ENCODE assay signal across 8 mouse cellular contexts in genomic region chr17:46201151-46201550, GRCm38 (mm10). TPM values are rescaled to one million over a fixed set of nuclear protein-coding genes. Genes with fewer than 3 reads are reported as not detected.
DNase-seq lines count a peak whose midpoint lies in the region; ATAC-seq lines count a peak whose summit lies in the region.

No protein-coding gene starts in this region.

- intact Hi-C loops in heart, postnatal 14 days (cut with DNase I), result no loop called here

- ATAC-seq in heart, embryonic 12.5 days (ENCODE audit: insufficient number of reproducible peaks, low FRiP score), result no peak
- no peak for ATAC-seq in forebrain, embryonic 15.5 days (replicated peaks)
- no peak for ATAC-seq in liver, embryonic 16.5 days (ENCODE audit: low read depth)

- no peaks in the 10 kb centered on the region for H3K27me3 ChIP-seq in heart, embryonic 12.5 days (replicated peaks)
- H3K27me3 ChIP-seq in forebrain, embryonic 15.5 days, result no peaks in the 10 kb centered on the region
- H3K27me3 ChIP-seq in liver, embryonic 16.5 days (ENCODE audit: control insufficient read depth, insufficient read depth, low read depth, low read length), result no peaks in the 10 kb centered on the region

- no peak overlapping the region; the same call in 1 of the 2 replicates for H3K9ac ChIP-seq in heart, embryonic 12.5 days
- H3K9ac ChIP-seq in forebrain, embryonic 15.5 days (replicated peaks), result peak overlapping the region; percentile 61
- H3K9ac ChIP-seq in liver, embryonic 16.5 days (ENCODE audit: low read depth, low read length), result peak overlapping the region; percentile 77

- H3K9me3 ChIP-seq in heart, embryonic 12.5 days (replicated peaks), result no peaks in the 10 kb centered on the region
- H3K9me3 ChIP-seq in forebrain, embryonic 15.5 days, result no peaks in the 10 kb centered on the region
- no peaks in the 10 kb centered on the region for H3K9me3 ChIP-seq in liver, embryonic 16.5 days (replicated peaks; ENCODE audit: control insufficient read depth, low read length)

- 64% methylated on average over 6 of the region's 6 CpGs for WGBS in heart, embryonic 12.5 days
- 52% methylated on average over 6 of the region's 6 CpGs for WGBS in forebrain, embryonic 15.5 days
- 29% methylated on average over 6 of the region's 6 CpGs for WGBS in liver, embryonic 16.5 days (ENCODE audit: insufficient replicate concordance)

- H3K27ac ChIP-seq in heart, embryonic 12.5 days (ENCODE audit: poor library complexity, severe bottlenecking), result no peak overlapping the region
- no peak overlapping the region for H3K27ac ChIP-seq in forebrain, embryonic 15.5 days (replicated peaks)
- H3K27ac ChIP-seq in liver, embryonic 16.5 days (ENCODE audit: low read length), result no peak overlapping the region

- H3K4me2 ChIP-seq in heart, embryonic 12.5 days, result peak overlapping the region; percentile 80
- H3K4me2 ChIP-seq in forebrain, embryonic 15.5 days (replicated peaks), result peak overlapping the region; percentile 83
- peak overlapping the region; percentile 73 for H3K4me2 ChIP-seq in liver, embryonic 16.5 days (ENCODE audit: low read depth, low read length)

- peak overlapping the region; percentile 28; the same call in 1 of the 2 replicates for H3K4me3 ChIP-seq in heart, embryonic 12.5 days
- peak overlapping the region; percentile 86 for H3K4me3 ChIP-seq in forebrain, embryonic 15.5 days
- peak overlapping the region; percentile 98 for H3K4me3 ChIP-seq in liver, embryonic 16.5 days (ENCODE audit: low read depth, low read length)

- no peak for DNase-seq in heart, postnatal 14 days
- peak; percentile 54 for DNase-seq in MEL-GATA-1-ER (ENCODE audit: extremely low read depth, low read depth)
- DNase-seq in frontal cortex, postnatal 10 days (ENCODE audit: low spot score in 2 of 2), result no peak
- no peak for DNase-seq in right cerebral cortex, postnatal 10 days (ENCODE audit: low spot score in 2 of 2)
- no peak for DNase-seq in right cerebral cortex, postnatal 36 days (ENCODE audit: low spot score in 2 of 2)

- peaks cover 33% of the 10 kb centered on the region for H3K36me3 ChIP-seq in heart, embryonic 12.5 days
- peaks cover 32% of the 10 kb centered on the region for H3K36me3 ChIP-seq in forebrain, embryonic 15.5 days
- peaks cover 25% of the 10 kb centered on the region for H3K36me3 ChIP-seq in liver, embryonic 16.5 days (ENCODE audit: control insufficient read depth, insufficient read depth)

- H3K4me1 ChIP-seq in heart, embryonic 12.5 days (replicated peaks), result peaks cover 13% of the 10 kb centered on the region
- H3K4me1 ChIP-seq in forebrain, embryonic 15.5 days, result peaks cover 38% of the 10 kb centered on the region
- H3K4me1 ChIP-seq in liver, embryonic 16.5 days (ENCODE audit: control insufficient read depth, low read depth, low read length), result peaks cover 27% of the 10 kb centered on the region

RNA-seq across cellular contexts. Expression of gene Polh, which starts 1.3 kb away (rescaled TPM):
- 12.5 and 12.7 TPM in 2 replicates for polyA plus RNA-seq in heart, embryonic 12.5 days (2016; fragmentation: Nextera tagmentation; extraction: Ambion mirVana)
- 10 to 100 TPM in 1 of 2 experiments, 1 to 10 TPM in 1; 9.7 to 10.6 TPM for total RNA-seq in heart, postnatal 14 days (2021)
- polyA plus RNA-seq in forebrain, embryonic 15.5 days (2015; fragmentation: Nextera tagmentation; extraction: Ambion mirVana), result 8.5 and 9.9 TPM in 2 replicates
- 14.4 and 15.2 TPM in 2 replicates for polyA plus RNA-seq in liver, embryonic 16.5 days (2015; fragmentation: Nextera tagmentation; extraction: Ambion mirVana)

RNA-seq across cellular contexts. Expression of gene Xpo5, which starts 1.4 kb away (rescaled TPM):
- 29.9 and 32.4 TPM in 2 replicates for polyA plus RNA-seq in heart, embryonic 12.5 days (2016; fragmentation: Nextera tagmentation; extraction: Ambion mirVana)
- total RNA-seq in heart, postnatal 14 days (2021), result 10 to 100 TPM; 18.7 to 20.6 TPM
- polyA plus RNA-seq in forebrain, embryonic 15.5 days (2015; fragmentation: Nextera tagmentation; extraction: Ambion mirVana), result 42.4 and 42.7 TPM in 2 replicates
- 13.5 and 13.7 TPM in 2 replicates for polyA plus RNA-seq in liver, embryonic 16.5 days (2015; fragmentation: Nextera tagmentation; extraction: Ambion mirVana)

RNA-seq across cellular contexts. Expression of gene Gtpbp2, which starts 40.3 kb away (rescaled TPM):
- 34.5 and 39.1 TPM in 2 replicates for polyA plus RNA-seq in heart, embryonic 12.5 days (2016; fragmentation: Nextera tagmentation; extraction: Ambion mirVana)
- 10 to 100 TPM; 85.3 TPM for total RNA-seq in heart, postnatal 14 days (2021)
- polyA plus RNA-seq in forebrain, embryonic 15.5 days (2015; fragmentation: Nextera tagmentation; extraction: Ambion mirVana), result 41.4 and 45.4 TPM in 2 replicates
- polyA plus RNA-seq in liver, embryonic 16.5 days (2015; fragmentation: Nextera tagmentation; extraction: Ambion mirVana), result 38.6 and 41.4 TPM in 2 replicates

RNA-seq across cellular contexts. Expression of gene Polr1c, which starts 46.7 kb away (rescaled TPM):
- polyA plus RNA-seq in heart, embryonic 12.5 days (2016; fragmentation: Nextera tagmentation; extraction: Ambion mirVana), result 44.5 and 48.6 TPM in 2 replicates
- total RNA-seq in heart, postnatal 14 days (2021), result 10 to 100 TPM; 19.1 to 27.3 TPM
- 89.5 and 97.2 TPM in 2 replicates for polyA plus RNA-seq in forebrain, embryonic 15.5 days (2015; fragmentation: Nextera tagmentation; extraction: Ambion mirVana)
- polyA plus RNA-seq in liver, embryonic 16.5 days (2015; fragmentation: Nextera tagmentation; extraction: Ambion mirVana), result 26.2 and 28.7 TPM in 2 replicates

RNA-seq across cellular contexts. Expression of gene Yipf3, which starts 46.7 kb away (rescaled TPM):
- polyA plus RNA-seq in heart, embryonic 12.5 days (2016; fragmentation: Nextera tagmentation; extraction: Ambion mirVana), result 66.6 and 72.0 TPM in 2 replicates
- total RNA-seq in heart, postnatal 14 days (2021), result 10 to 100 TPM; 72.4 to 77.7 TPM
- 91.5 and 93.8 TPM in 2 replicates for polyA plus RNA-seq in forebrain, embryonic 15.5 days (2015; fragmentation: Nextera tagmentation; extraction: Ambion mirVana)
- polyA plus RNA-seq in liver, embryonic 16.5 days (2015; fragmentation: Nextera tagmentation; extraction: Ambion mirVana), result 50.5 and 52.5 TPM in 2 replicates

Comparison
In these comparisons a context has a peak if more than half of its experiments do, and no peak if none do; other contexts are left out.
1. H3K4me3 ChIP-seq: peak in every context shown above with its lines; median percentile 98 in liver, embryonic 16.5 days; 86 in forebrain, embryonic 15.5 days; 28 in heart, embryonic 12.5 days.